Comparison of ENCODE assay signal across 8 mouse cellular contexts in genomic region chr11:57617526-57618264, GRCm38 (mm10). TPM values are rescaled to one million over a fixed set of nuclear protein-coding genes. Genes with fewer than 3 reads are reported as not detected.
DNase-seq lines count a peak whose midpoint lies in the region; ATAC-seq and TF ChIP-seq lines count a peak whose summit lies in the region.

No protein-coding gene starts in this region.

- H3K9ac ChIP-seq in kidney, postnatal 0 days (ENCODE audit: low read depth, low read length), result no peak overlapping the region
- H3K9ac ChIP-seq in lung, embryonic 14.5 days, result no peak overlapping the region

- ATAC-seq in cerebellum, adult (ENCODE audit: insufficient number of reproducible peaks, low FRiP score, low TSS enrichment), result no peak
- ATAC-seq in kidney, postnatal 0 days (replicated peaks; ENCODE audit: low FRiP score, low read depth), result no peak
- ATAC-seq in lung, embryonic 14.5 days (ENCODE audit: insufficient read depth), result no peak

- H3K4me3 ChIP-seq in kidney, postnatal 0 days (replicated peaks; ENCODE audit: low read depth, low read length), result no peak overlapping the region
- H3K4me3 ChIP-seq in lung, embryonic 14.5 days (ENCODE audit: low read depth, low read length), result no peak overlapping the region

- 0 out of 2 replicates have a peak, but pooled peaks cover 4% of the 10 kb centered on the region for H3K27me3 ChIP-seq in kidney, postnatal 0 days (ENCODE audit: insufficient read depth, low read length)
- peaks cover 3% of the 10 kb centered on the region; the same call in 1 of the 2 replicates for H3K27me3 ChIP-seq in lung, embryonic 14.5 days (ENCODE audit: insufficient read depth, low read length)

- H3K36me3 ChIP-seq in kidney, postnatal 0 days (ENCODE audit: insufficient read depth, low read length), result no peaks in the 10 kb centered on the region
- H3K36me3 ChIP-seq in lung, embryonic 14.5 days (ENCODE audit: insufficient read depth), result no peaks in the 10 kb centered on the region

- no peak overlapping the region for H3K4me2 ChIP-seq in kidney, postnatal 0 days (ENCODE audit: low read length)
- H3K4me2 ChIP-seq in lung, embryonic 14.5 days, result no peak overlapping the region

- H3K27ac ChIP-seq in kidney, postnatal 0 days, result no peak overlapping the region
- H3K27ac ChIP-seq in lung, embryonic 14.5 days (ENCODE audit: low read depth), result no peak overlapping the region

- WGBS in kidney, postnatal 0 days, result 22% methylated on average over 15 of the region's 15 CpGs
- WGBS in lung, embryonic 14.5 days, result 32% methylated on average over 15 of the region's 15 CpGs

- peak; percentile 75 for TF ChIP-seq CTCF in kidney, postnatal 0 days (IDR thresholded peaks at IDR 0.05; ENCODE audit: low read depth)
- peak; percentile 65 for TF ChIP-seq CTCF in lung, embryonic 14.5 days (IDR thresholded peaks at IDR 0.05; ENCODE audit: low read depth)

- peaks cover 6% of the 10 kb centered on the region for H3K4me1 ChIP-seq in kidney, postnatal 0 days (replicated peaks; ENCODE audit: insufficient read depth, low read length)
- no peaks in the 10 kb centered on the region for H3K4me1 ChIP-seq in lung, embryonic 14.5 days (ENCODE audit: insufficient read depth)

- DNase-seq in cerebellum, adult 18-20 months, result peak; percentile 34 to 43
- peak; percentile 64 for DNase-seq in ES-CJ7 (ENCODE audit: low read depth, low spot score)
- peak; percentile 36 for DNase-seq in cerebellum, adult 9-10 months
- peak; percentile 58 for DNase-seq in gastrocnemius, postnatal 14 days
- peak; percentile 81 for DNase-seq in kidney, postnatal 0 days (ENCODE audit: low spot score)
- peak; percentile 77 for DNase-seq in lung, embryonic 14.5 days
- DNase-seq in skeletal muscle tissue, adult 2 months (ENCODE audit: low read depth, low spot score), result peak; percentile 51

- intact Hi-C loops in gastrocnemius, postnatal 14 days (cut with DNase I; ENCODE audit: low total_unique reads), result loop anchor here (5.0 to 10.0 kb wide), 2 partner anchors 107 to 160 kb away; no protein-coding TSS in a partner anchor

- H3K9me3 ChIP-seq in kidney, postnatal 0 days (replicated peaks; ENCODE audit: low read length), result no peaks in the 10 kb centered on the region
- no peaks in the 10 kb centered on the region for H3K9me3 ChIP-seq in lung, embryonic 14.5 days (ENCODE audit: low read depth, low read length)

RNA-seq across cellular contexts. Expression of gene Galnt10, which starts 27.5 kb away (rescaled TPM):
- total RNA-seq in gastrocnemius, postnatal 14 days (2021), result 10 to 100 TPM; 11.3 to 12.4 TPM
- polyA plus RNA-seq in kidney, postnatal 0 days (2015; fragmentation: Nextera tagmentation; extraction: Ambion mirVana), result 18.4 and 19.2 TPM in 2 replicates
- 11.2 and 11.9 TPM in 2 replicates for polyA plus RNA-seq in lung, embryonic 14.5 days (2014; fragmentation: Nextera tagmentation; extraction: Ambion mirVana)
